Mouse (Mus musculus): ENCODE results near the gene Stk11. TPM values are rescaled to one million over a fixed set of nuclear protein-coding genes. Genes with fewer than 3 reads are reported as not detected.

Gene Stk11
- total and polyA plus RNA-seq, 3 experiments: 154 to 172 (median 170) TPM

GRCm38 (mm10) chr10:80147719-80148601 is 32.4 kb downstream of the Stk11 start, which contains the start of gene Midn:
Gene Midn (plus strand): TSS chr10:80148272.
- H3K4me1 ChIP-seq (ENCODE audit: insufficient read depth, low read depth, low read length): peaks cover 73% of the 10 kb centered on the region
- TF ChIP-seq TAL1 (conservative IDR thresholded peaks at IDR 0.05; ENCODE audit: low read depth, low read length): no peak
- 0 out of 2 replicates have a peak, but pooled peaks have one; percentile 17 for TF ChIP-seq CTCF (IDR thresholded peaks at IDR 0.05; ENCODE audit: low read depth, low read length)
- ATAC-seq (ENCODE audit: extremely low read depth, insufficient number of reproducible peaks, low FRiP score, poor library complexity, severe bottlenecking): no peak
- H3K27me3 ChIP-seq (ENCODE audit: insufficient read depth, low read length): no peaks in the 10 kb centered on the region
- DNase-seq (ENCODE audit: low spot score): peak; percentile 65
- peaks cover 75% of the 10 kb centered on the region for H3K36me3 ChIP-seq (replicated peaks)
- H3K9me3 ChIP-seq (replicated peaks): no peaks in the 10 kb centered on the region
- peak within 1 kb of the TSS; percentile 94 for H3K4me3 ChIP-seq (ENCODE audit: low read depth, low read length)

GRCm38 (mm10) chr10:80148610-80149290 is 33.1 kb downstream of the Stk11 start:
- ATAC-seq (ENCODE audit: extremely low read depth, insufficient number of reproducible peaks, low FRiP score, poor library complexity, severe bottlenecking): peak; percentile 22
- peak overlapping the region; percentile 94 for H3K4me3 ChIP-seq (ENCODE audit: low read depth, low read length)
- H3K4me1 ChIP-seq (ENCODE audit: insufficient read depth, low read depth, low read length): peaks cover 73% of the 10 kb centered on the region
- H3K27me3 ChIP-seq (ENCODE audit: insufficient read depth, low read length): no peaks in the 10 kb centered on the region
- TF ChIP-seq GATA2 (IDR thresholded peaks at IDR 0.05; ENCODE audit: borderline replicate concordance, low read depth, low read length) (no peak), POLR2AphosphoS5 (IDR thresholded peaks at IDR 0.05; ENCODE audit: insufficient replicate concordance, low read depth, low read length) (no peak), CTCF (IDR thresholded peaks at IDR 0.05; ENCODE audit: low read depth, low read length) (no peak), GATA1 (IDR thresholded peaks at IDR 0.05; ENCODE audit: borderline replicate concordance, low read length) (no peak), TAL1 (conservative IDR thresholded peaks at IDR 0.05; ENCODE audit: low read depth, low read length) (no peak)
- H3K9me3 ChIP-seq (replicated peaks): no peaks in the 10 kb centered on the region
- H3K36me3 ChIP-seq (replicated peaks): peaks cover 76% of the 10 kb centered on the region
- peak; percentile 76 for DNase-seq (ENCODE audit: low spot score)

- Histone ChIP-seq H3K9me3 (replicated peaks) (no peaks in the 10 kb centered on the region), H3K4me1 (ENCODE audit: insufficient read depth, low read depth, low read length) (peaks cover 73% of the 10 kb centered on the region), H3K36me3 (replicated peaks) (peaks cover 76% of the 10 kb centered on the region), H3K4me3 (ENCODE audit: low read depth, low read length) (peak overlapping the region; percentile 94), H3K27me3 (ENCODE audit: insufficient read depth, low read length) (no peaks in the 10 kb centered on the region)
- ATAC-seq (ENCODE audit: extremely low read depth, insufficient number of reproducible peaks, low FRiP score, poor library complexity, severe bottlenecking) (peak; percentile 79), DNase-seq (ENCODE audit: low spot score) (peak; percentile 89)
- TF ChIP-seq POLR2AphosphoS5 (IDR thresholded peaks at IDR 0.05; ENCODE audit: insufficient replicate concordance, low read depth, low read length): no peak
- TF ChIP-seq CTCF (IDR thresholded peaks at IDR 0.05; ENCODE audit: low read depth, low read length): no peak
- TF ChIP-seq GATA1 (IDR thresholded peaks at IDR 0.05; ENCODE audit: borderline replicate concordance, low read length): no peak
- TF ChIP-seq GATA2 (IDR thresholded peaks at IDR 0.05; ENCODE audit: borderline replicate concordance, low read depth, low read length): no peak
- TF ChIP-seq TAL1 (conservative IDR thresholded peaks at IDR 0.05; ENCODE audit: low read depth, low read length): no peak
These were observed 34.0 kb downstream of the Stk11 start for GRCm38 (mm10) chr10:80149291-80150225.

GRCm38 (mm10) chr10:80150226-80151210 is 34.9 kb downstream of the Stk11 start:
- peak; percentile 48 for DNase-seq (ENCODE audit: low spot score)
- H3K36me3 ChIP-seq (replicated peaks): peaks cover 76% of the 10 kb centered on the region
- peaks cover 73% of the 10 kb centered on the region for H3K4me1 ChIP-seq (ENCODE audit: insufficient read depth, low read depth, low read length)

More at GRCm38 (mm10) chr10:80150226-80151210, 34.9 kb downstream of the Stk11 start:
- ATAC-seq (ENCODE audit: extremely low read depth, insufficient number of reproducible peaks, low FRiP score, poor library complexity, severe bottlenecking): no peak
- Histone ChIP-seq H3K9me3 (replicated peaks) (no peaks in the 10 kb centered on the region), H3K4me3 (ENCODE audit: low read depth, low read length) (peak overlapping the region; percentile 94), H3K27me3 (ENCODE audit: insufficient read depth, low read length) (no peaks in the 10 kb centered on the region)
- no peak for TF ChIP-seq POLR2AphosphoS5 (IDR thresholded peaks at IDR 0.05; ENCODE audit: insufficient replicate concordance, low read depth, low read length)
- no peak for TF ChIP-seq CTCF (IDR thresholded peaks at IDR 0.05; ENCODE audit: low read depth, low read length)
- no peak for TF ChIP-seq GATA1 (IDR thresholded peaks at IDR 0.05; ENCODE audit: borderline replicate concordance, low read length)
- TF ChIP-seq GATA2 (IDR thresholded peaks at IDR 0.05; ENCODE audit: borderline replicate concordance, low read depth, low read length): no peak
- TF ChIP-seq TAL1 (conservative IDR thresholded peaks at IDR 0.05; ENCODE audit: low read depth, low read length): no peak
